Mouse (Mus musculus) hindbrain, postnatal 0 days (tissue): ENCODE measurements around the gene Olfr770. TPM values are rescaled to one million over a fixed set of nuclear protein-coding genes. Genes with fewer than 3 reads are reported as not detected.
"Not testable (repeated sequence)": the region's sequence is repeated elsewhere in the genome, so short reads cannot be mapped to it uniquely, and the experiment has no call there.

Experiments
- ATAC-seq: fragments of 200-750 bp; cut with Nextera tagmentation; 2 replicates; pipeline ENCODE4 v1.8.0; 2017; ENCODE audit warnings: mild to moderate bottlenecking, moderate TSS enrichment, moderate library complexity
- DNase-seq: peaks from one replicate; pipeline ENCODE4 v3.0.0-alpha.2; 2015; ENCODE audit warnings: low spot score
- H3K27ac ChIP-seq: fragments of 300-500 bp; sonication (generic); 2 replicates; pipeline ENCODE4 v1.5.1; 2014; ENCODE audit warnings: mild to moderate bottlenecking
- H3K27me3 ChIP-seq: fragments of 300-500 bp; sonication (generic); 2 replicates; pipeline ENCODE4 v1.6.1; 2014; ENCODE audit warnings: low read length, mixed read lengths; ENCODE audit not compliant: insufficient read depth
- H3K36me3 ChIP-seq: fragments of 300-500 bp; sonication (generic); 2 replicates; pipeline ENCODE4 v1.6.1; 2014; ENCODE audit warnings: low read length, mixed read lengths; ENCODE audit not compliant: insufficient read depth
- H3K4me1 ChIP-seq: fragments of 300-500 bp; sonication (generic); 2 replicates; pipeline ENCODE4 v1.6.1; 2014; ENCODE audit warnings: antibody characterized with exemption, low read length, mixed read lengths; ENCODE audit not compliant: insufficient read depth
- H3K4me2 ChIP-seq: fragments of 300-500 bp; sonication (generic); 2 replicates; pipeline ENCODE4 v1.6.1; 2014; ENCODE audit warnings: low read depth, mild to moderate bottlenecking, low read length, moderate library complexity, mixed read lengths
- H3K4me3 ChIP-seq: fragments of 300-500 bp; sonication (generic); 2 replicates; pipeline ENCODE4 v1.5.1; 2014; ENCODE audit warnings: low read length
- H3K9ac ChIP-seq: fragments of 300-500 bp; sonication (generic); replicated peaks from 2 replicates; pipeline ENCODE4 v1.6.1; 2014; ENCODE audit warnings: mild to moderate bottlenecking, low read length, moderate library complexity, mixed read lengths
- H3K9me3 ChIP-seq: fragments of 300-500 bp; sonication (generic); 2 replicates; pipeline ENCODE4 v1.6.1; 2016; ENCODE audit warnings: low read length, mixed read lengths
- CTCF ChIP-seq: IDR thresholded peaks from 2 replicates; pipeline ENCODE4 v1.5.1; 2016; ENCODE audit warnings: antibody characterized with exemption, control low read depth, low read depth
- WGBS: fragments of 180-500 bp; shearing (Covaris S2); extraction: QIAGEN DNeasy Blood & Tissue Kit; methylation state at CpG from one replicate; pipeline ENCODE4 v1.1.7; 2014; 5-methylcytosine and 5-hydroxymethylcytosine counted together
- polyA plus RNA-seq: library from polyadenylated mRNA; unstranded; fragments of >200 nt; fragmentation: Nextera tagmentation; extraction: Ambion mirVana; gene quantifications from 2 replicates; pipeline ENCODE4 v1.2.1, GENCODE M21; 2015
- total RNA-seq: library from RNA; depleted of rRNA; stranded (reverse); fragments of >200 nt; gene quantifications from 2 replicates; pipeline ENCODE4 v1.2.3, GENCODE M21; 2014; rRNA removed

Olfr770 gene
- total and polyA plus RNA-seq, 2 experiments from 2014 or later = not detected

GRCm38 (mm10) chr10:129099275-129099674 is 39.5 kb downstream of the Olfr770 start, which contains the start of gene Olfr768:
Gene Olfr768 (minus strand): TSS chr10:129099375.
- 81% methylated on average over 1 of the region's 1 CpGs for WGBS
- DNase-seq (no peak), ATAC-seq (no peak)
- H3K9ac ChIP-seq = no peak within 1 kb of the TSS
- H3K4me3 ChIP-seq = no peak within 1 kb of the TSS
- H3K27ac ChIP-seq = no peak within 1 kb of the TSS
- no peak for TF ChIP-seq CTCF
- no peaks in the 10 kb centered on the region for H3K4me1 ChIP-seq
- no peaks in the 10 kb centered on the region for H3K9me3 ChIP-seq
- no peaks in the 10 kb centered on the region for H3K27me3 ChIP-seq
- no peak within 1 kb of the TSS for H3K4me2 ChIP-seq
- H3K36me3 ChIP-seq = no peaks in the 10 kb centered on the region

DNA sequence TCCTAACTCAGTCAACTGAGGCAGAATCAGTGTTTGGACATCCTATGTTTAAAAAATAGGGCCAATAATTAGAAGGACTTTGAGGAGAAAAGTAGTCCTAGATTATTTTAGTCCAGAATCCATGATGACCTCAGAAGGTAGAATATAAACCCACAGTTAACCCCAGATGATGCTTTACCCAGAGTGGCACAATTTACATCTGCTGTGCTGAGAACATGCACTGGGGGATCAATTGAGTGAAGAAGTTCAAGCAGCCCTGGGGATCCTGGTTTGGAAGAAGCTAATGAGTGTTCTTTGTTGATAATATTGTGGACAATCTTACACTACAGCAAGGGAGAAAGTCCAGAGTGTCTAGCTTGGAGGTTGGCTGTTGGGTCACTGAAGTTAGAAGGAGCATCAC is 56.0 kb downstream of the Olfr770 start, which contains the start of gene Olfr767:
Gene Olfr767 (minus strand): TSS at position 101 of the 400 bp plus-strand sequence.
- H3K4me2 ChIP-seq, DNase-seq, H3K9me3 ChIP-seq, H3K27me3 ChIP-seq, ATAC-seq, H3K4me1 ChIP-seq, H3K9ac ChIP-seq, H3K27ac ChIP-seq, H3K36me3 ChIP-seq, H3K4me3 ChIP-seq: not testable (repeated sequence)

Other genes with a start within 250 kb of the Olfr770 start
- 15.9 and 18.8 TPM in 2 replicates for gene Gdf11, start 247.3 kb downstream of the Olfr770 start, total RNA-seq
- 6.7 and 7.6 TPM in 2 replicates for gene Gdf11, start 247.3 kb downstream of the Olfr770 start, polyA plus RNA-seq
- gene Cd63, start 238.0 kb downstream of the Olfr770 start, total RNA-seq = 35.2 and 40.9 TPM in 2 replicates
- gene Cd63, start 238.0 kb downstream of the Olfr770 start, polyA plus RNA-seq = 417 and 436 TPM in 2 replicates
- 22.6 and 24.8 TPM in 2 replicates for gene Rdh5, start 216.1 kb downstream of the Olfr770 start, total RNA-seq
- 21.0 and 29.2 TPM in 2 replicates for gene Rdh5, start 216.1 kb downstream of the Olfr770 start, polyA plus RNA-seq
- 70.9 and 97.6 TPM in 2 replicates for gene Bloc1s1, start 215.0 kb downstream of the Olfr770 start, total RNA-seq
- 292 and 298 TPM in 2 replicates for gene Bloc1s1, start 215.0 kb downstream of the Olfr770 start, polyA plus RNA-seq
- gene Itga7, start 205.2 kb downstream of the Olfr770 start, total RNA-seq = 29.0 and 30.6 TPM in 2 replicates
- 15.1 and 16.9 TPM in 2 replicates for gene Itga7, start 205.2 kb downstream of the Olfr770 start, polyA plus RNA-seq
- gene Mettl7b, start 178.0 kb downstream of the Olfr770 start, total RNA-seq = not detected in 2 replicates
- not detected in 2 replicates for gene Mettl7b, start 178.0 kb downstream of the Olfr770 start, polyA plus RNA-seq
- not detected in 2 replicates for gene Olfr9, start 149.6 kb downstream of the Olfr770 start, total RNA-seq
- not detected in 2 replicates for gene Olfr9, start 149.6 kb downstream of the Olfr770 start, polyA plus RNA-seq
- not detected in 2 replicates for gene Olfr763, start 128.2 kb downstream of the Olfr770 start, total RNA-seq
- not detected in 2 replicates for gene Olfr763, start 128.2 kb downstream of the Olfr770 start, polyA plus RNA-seq
- not detected in 2 replicates for gene Olfr764-ps1, start 99.1 kb downstream of the Olfr770 start, total RNA-seq
- gene Olfr764-ps1, start 99.1 kb downstream of the Olfr770 start, polyA plus RNA-seq = not detected in 2 replicates
- gene Olfr765, start 89.0 kb downstream of the Olfr770 start, total RNA-seq = not detected in 2 replicates
- gene Olfr765, start 89.0 kb downstream of the Olfr770 start, polyA plus RNA-seq = not detected in 2 replicates
- gene Olfr766-ps1, start 70.0 kb downstream of the Olfr770 start, total RNA-seq = not detected in 2 replicates
- gene Olfr766-ps1, start 70.0 kb downstream of the Olfr770 start, polyA plus RNA-seq = not detected in 2 replicates
- gene Olfr767, start 56.1 kb downstream of the Olfr770 start, total RNA-seq = not detected in 2 replicates
- not detected in 2 replicates for gene Olfr767, start 56.1 kb downstream of the Olfr770 start, polyA plus RNA-seq
- gene Olfr768, start 39.6 kb downstream of the Olfr770 start, total RNA-seq = not detected in 2 replicates
- gene Olfr768, start 39.6 kb downstream of the Olfr770 start, polyA plus RNA-seq = not detected in 2 replicates
- not detected in 2 replicates for gene Olfr769, start 21.1 kb downstream of the Olfr770 start, total RNA-seq
- not detected in 2 replicates for gene Olfr769, start 21.1 kb downstream of the Olfr770 start, polyA plus RNA-seq
- gene Olfr771, start 25.8 kb upstream of the Olfr770 start, total RNA-seq = not detected in 2 replicates
- not detected in 2 replicates for gene Olfr771, start 25.8 kb upstream of the Olfr770 start, polyA plus RNA-seq
- gene Olfr772, start 38.9 kb upstream of the Olfr770 start, total RNA-seq = not detected in 2 replicates
- not detected in 2 replicates for gene Olfr772, start 38.9 kb upstream of the Olfr770 start, polyA plus RNA-seq
- not detected in 2 replicates for gene Olfr773, start 48.4 kb upstream of the Olfr770 start, total RNA-seq
- not detected in 2 replicates for gene Olfr773, start 48.4 kb upstream of the Olfr770 start, polyA plus RNA-seq
- not detected in 2 replicates for gene Olfr774, start 97.2 kb upstream of the Olfr770 start, total RNA-seq
- gene Olfr774, start 97.2 kb upstream of the Olfr770 start, polyA plus RNA-seq = not detected in 2 replicates
- gene Olfr775, start 109.4 kb upstream of the Olfr770 start, total RNA-seq = not detected in 2 replicates
- not detected in 2 replicates for gene Olfr775, start 109.4 kb upstream of the Olfr770 start, polyA plus RNA-seq
- not detected in 2 replicates for gene Olfr776, start 120.1 kb upstream of the Olfr770 start, total RNA-seq
- gene Olfr776, start 120.1 kb upstream of the Olfr770 start, polyA plus RNA-seq = not detected in 2 replicates
- gene Olfr777, start 132.5 kb upstream of the Olfr770 start, total RNA-seq = not detected in 2 replicates
- not detected in 2 replicates for gene Olfr777, start 132.5 kb upstream of the Olfr770 start, polyA plus RNA-seq
- gene Olfr780, start 179.1 kb upstream of the Olfr770 start, total RNA-seq = not detected in 2 replicates
- gene Olfr780, start 179.1 kb upstream of the Olfr770 start, polyA plus RNA-seq = not detected in 2 replicates
- gene Olfr781, start 189.9 kb upstream of the Olfr770 start, total RNA-seq = not detected in 2 replicates
- not detected in 2 replicates for gene Olfr781, start 189.9 kb upstream of the Olfr770 start, polyA plus RNA-seq
- not detected in 2 replicates for gene Olfr782, start 209.9 kb upstream of the Olfr770 start, total RNA-seq
- not detected in 2 replicates for gene Olfr782, start 209.9 kb upstream of the Olfr770 start, polyA plus RNA-seq
- 0.61 and 0.68 TPM in 2 replicates for gene Olfr784, start 245.1 kb upstream of the Olfr770 start, total RNA-seq
- gene Olfr784, start 245.1 kb upstream of the Olfr770 start, polyA plus RNA-seq = 0.05 and 0.08 TPM in 2 replicates